Mouse (Mus musculus): ENCODE data around the gene Olfr1341.

DNA sequence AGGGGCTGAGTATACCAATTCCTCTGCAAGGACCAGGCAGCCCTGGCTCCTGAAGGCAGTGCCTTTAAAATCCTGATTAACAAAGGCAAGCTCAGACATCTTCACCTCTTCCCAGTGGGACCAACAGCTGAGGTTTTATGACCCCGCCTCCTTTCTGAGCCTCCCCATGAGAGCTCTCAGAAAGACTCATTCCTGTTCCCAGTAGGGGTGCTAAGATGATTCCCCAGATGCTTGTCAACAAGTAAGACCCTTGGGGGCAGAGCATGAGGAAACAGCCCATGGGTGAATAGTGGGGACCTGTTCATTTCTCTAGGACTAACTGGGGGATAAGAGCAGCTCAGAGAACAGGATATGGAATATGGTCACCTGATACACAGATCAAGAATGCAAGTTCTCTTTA lies 55.3 kb downstream of the Olfr1341 start, which contains the start of gene Olfr1338:
- TF ChIP-seq CTCF (IDR thresholded peaks at IDR 0.05; ENCODE audit: low read depth) (no peak), EP300 (IDR thresholded peaks at IDR 0.05; ENCODE audit: low read depth) (no peak)
